Mouse (Mus musculus): ENCODE measurements around the gene Pla2g4d.
A peak's percentile ranks its signal among the peaks of the same experiment; 100 is the strongest.

Pla2g4d gene

GRCm38 (mm10) chr2:120288995-120289394 lies at the start of gene Pla2g4d:
Gene Pla2g4d (minus strand): TSS chr2:120289197.
- DNase-seq (ENCODE audit: low read depth, low spot score), result no peak

DNA sequence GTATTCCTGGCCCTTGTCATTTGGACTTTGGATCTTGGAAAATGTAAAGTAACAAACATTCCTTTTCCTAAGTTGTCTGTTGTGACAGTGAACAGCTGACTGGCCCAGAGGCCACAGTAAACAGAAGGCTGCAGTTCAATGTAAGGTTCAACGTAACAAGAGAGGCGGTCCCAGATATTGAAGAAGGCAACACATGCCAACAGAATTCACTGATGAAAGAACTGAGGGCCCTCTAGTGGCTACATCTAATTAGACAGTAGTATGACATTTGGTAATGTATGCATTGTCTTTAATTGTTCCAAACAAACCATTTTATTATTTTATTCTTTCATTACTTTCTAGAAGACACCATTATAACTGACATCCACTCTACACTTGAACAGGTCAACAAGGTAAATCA lies 48.9 kb upstream of the Pla2g4d start:
- DNase-seq (ENCODE audit: low read depth, low spot score), result peak; percentile 15

GRCm38 (mm10) chr2:120331575-120331974 lies 42.6 kb upstream of the Pla2g4d start:
- no peak for DNase-seq (ENCODE audit: low read depth, low spot score)

- DNase-seq (ENCODE audit: low read depth, low spot score), result no peak
These were observed 26.1 kb upstream of the Pla2g4d start for GRCm38 (mm10) chr2:120315077-120315476.

GRCm38 (mm10) chr2:120314487-120314886 lies 25.5 kb upstream of the Pla2g4d start:
- no peak for DNase-seq (ENCODE audit: low read depth, low spot score)

GRCm38 (mm10) chr2:120313976-120314375 lies 25.0 kb upstream of the Pla2g4d start, which contains the start of gene Pla2g4f:
Gene Pla2g4f (minus strand): TSS chr2:120314165.
- no peak for DNase-seq (ENCODE audit: low read depth, low spot score)

- DNase-seq (ENCODE audit: low read depth, low spot score), result no peak
These were observed 23.4 kb upstream of the Pla2g4d start for GRCm38 (mm10) chr2:120312276-120312825.

GRCm38 (mm10) chr2:120304113-120304512 lies 15.1 kb upstream of the Pla2g4d start:
- DNase-seq (ENCODE audit: low read depth, low spot score), result no peak

DNA sequence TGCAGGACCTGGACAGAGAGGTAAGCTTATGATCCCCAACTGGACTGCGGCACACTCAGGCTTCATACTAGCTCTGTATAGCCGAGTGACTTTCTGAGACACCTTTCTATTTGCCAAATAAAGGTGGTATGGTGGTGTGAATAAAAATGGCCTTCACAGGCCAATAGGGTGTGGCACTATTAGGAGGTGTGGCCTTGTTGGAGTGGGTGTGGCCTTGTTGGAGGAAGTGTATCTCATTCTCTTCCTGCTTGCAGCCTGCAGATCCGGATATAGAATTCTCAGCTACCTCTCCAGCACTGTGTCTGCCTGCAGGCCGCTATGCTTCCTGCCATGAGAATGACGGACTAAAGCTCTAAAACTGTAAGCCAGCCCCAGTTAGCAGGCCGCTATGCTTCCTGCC lies 12.1 kb upstream of the Pla2g4d start:
- DNase-seq (ENCODE audit: low read depth, low spot score), result peak; percentile 78

- DNase-seq (ENCODE audit: low read depth, low spot score), result no peak
These were observed 10.9 kb upstream of the Pla2g4d start for GRCm38 (mm10) chr2:120299866-120300265.

DNA sequence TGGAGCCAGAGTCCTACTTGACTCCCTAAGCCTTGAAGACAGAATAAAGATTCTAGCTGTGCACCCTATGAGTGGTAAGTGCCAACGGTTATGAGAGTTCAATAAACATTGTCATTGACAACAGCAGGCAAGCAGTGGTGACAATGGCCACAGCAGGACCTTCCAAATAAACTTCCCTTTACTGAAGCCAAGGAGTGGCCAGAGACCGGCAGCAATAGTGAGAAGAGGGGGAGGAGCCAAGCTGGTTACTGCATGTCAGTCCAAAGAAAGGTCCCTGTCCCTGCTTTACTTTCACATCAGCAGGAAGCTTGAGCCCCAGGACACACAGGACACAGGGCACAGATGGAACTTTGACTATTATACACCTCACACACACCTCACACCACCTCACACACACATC lies 7.2 kb upstream of the Pla2g4d start:
- DNase-seq (ENCODE audit: low read depth, low spot score), result no peak

DNA sequence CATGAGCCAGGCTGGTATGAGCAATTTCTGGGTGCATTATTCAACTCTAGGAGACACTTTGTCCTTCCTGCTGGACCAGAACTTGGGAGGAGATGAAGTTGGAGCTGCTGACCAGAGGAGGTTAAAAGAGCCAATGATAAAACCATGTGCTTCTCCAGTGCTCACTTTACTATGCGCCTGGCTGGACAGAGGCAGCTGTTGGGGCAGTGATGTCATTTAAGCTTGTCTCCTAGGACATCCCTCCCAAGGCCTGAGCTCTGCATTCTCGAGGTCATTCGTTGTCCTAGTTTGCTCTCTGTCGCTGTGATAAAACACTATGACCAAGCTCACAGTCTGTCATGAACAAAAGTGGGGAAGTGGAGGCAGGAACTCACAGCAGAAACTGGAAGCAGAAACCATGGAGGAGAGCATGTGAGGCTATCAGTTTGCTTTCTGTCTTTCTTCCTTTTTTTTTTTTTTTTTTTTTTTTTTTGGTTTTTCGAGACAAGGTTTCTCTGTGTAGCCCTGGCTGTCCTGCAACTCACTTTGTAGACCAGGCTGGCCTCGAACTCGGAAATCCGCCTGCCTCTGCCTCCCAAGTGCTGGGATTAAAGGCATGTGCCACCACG lies 2.6 kb upstream of the Pla2g4d start:
- peak; percentile 19 for DNase-seq (ENCODE audit: low read depth, low spot score)

DNA sequence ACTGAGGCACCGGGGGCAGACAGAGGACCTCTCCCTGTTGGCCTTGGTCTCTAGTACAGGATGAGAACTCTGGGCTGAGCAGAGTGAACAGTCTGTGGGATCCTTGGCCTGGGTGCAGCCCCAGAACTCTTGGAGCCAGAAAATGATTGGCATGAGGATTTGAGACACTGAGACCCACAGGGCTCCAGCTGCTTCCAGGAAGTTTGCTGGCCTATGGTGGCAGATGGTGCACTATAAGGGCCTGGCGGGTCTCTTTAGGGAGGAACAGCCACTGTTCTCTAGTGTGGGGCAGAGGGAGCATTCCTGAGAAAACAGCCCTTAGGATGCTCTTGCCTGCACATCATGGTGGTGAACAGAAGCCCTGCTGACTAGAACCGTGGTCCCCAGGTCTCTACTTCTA lies 596 bp downstream of the Pla2g4d start:
- no peak for DNase-seq (ENCODE audit: low read depth, low spot score)

- DNase-seq (ENCODE audit: low read depth, low spot score), result no peak
These were observed 3.4 kb downstream of the Pla2g4d start for GRCm38 (mm10) chr2:120285639-120286038.

GRCm38 (mm10) chr2:120284705-120285104 lies 4.3 kb downstream of the Pla2g4d start:
- no peak for DNase-seq (ENCODE audit: low read depth, low spot score)

GRCm38 (mm10) chr2:120284094-120284493 lies 4.9 kb downstream of the Pla2g4d start:
- no peak for DNase-seq (ENCODE audit: low read depth, low spot score)

DNA sequence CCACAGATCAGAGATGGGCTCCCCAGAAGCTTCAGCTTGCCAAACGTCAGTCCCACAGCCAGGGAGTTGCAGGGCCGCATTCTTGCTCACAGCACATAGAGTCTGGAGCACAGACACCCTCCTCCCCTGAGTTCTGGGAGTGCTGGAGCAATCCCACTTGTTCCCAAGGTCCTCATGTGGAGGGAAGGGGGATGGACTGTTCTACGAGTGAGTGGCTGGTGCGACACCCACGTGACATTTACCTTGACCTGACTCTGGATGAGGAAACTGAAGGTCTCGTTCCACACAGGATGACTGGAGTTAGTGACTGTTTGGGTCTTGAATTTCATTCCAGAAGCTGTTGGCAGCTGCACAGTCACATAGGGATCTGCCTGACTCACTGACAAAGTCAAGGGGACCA lies 5.4 kb downstream of the Pla2g4d start:
- no peak for DNase-seq (ENCODE audit: low read depth, low spot score)

DNA sequence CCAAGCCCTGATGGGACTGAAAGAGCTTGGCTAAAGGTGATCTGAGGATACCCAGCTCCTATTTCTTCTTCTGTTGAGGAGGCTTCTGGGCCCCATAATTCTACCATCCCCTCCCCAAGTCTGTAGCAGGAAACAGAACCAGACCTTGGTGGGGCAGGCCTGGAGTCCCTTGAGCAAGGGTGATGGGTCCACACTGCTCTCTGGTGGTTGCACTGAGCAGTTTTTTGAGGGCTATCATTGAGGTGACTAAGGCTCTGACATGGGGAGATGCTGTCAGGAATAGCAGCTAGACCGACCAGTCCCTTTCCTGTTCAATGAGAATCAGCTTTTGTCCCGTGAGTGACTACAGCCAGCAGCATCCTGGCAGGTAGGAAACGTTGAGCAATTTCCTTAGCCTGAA lies 7.8 kb downstream of the Pla2g4d start:
- DNase-seq (ENCODE audit: low read depth, low spot score), result peak; percentile 32

DNA sequence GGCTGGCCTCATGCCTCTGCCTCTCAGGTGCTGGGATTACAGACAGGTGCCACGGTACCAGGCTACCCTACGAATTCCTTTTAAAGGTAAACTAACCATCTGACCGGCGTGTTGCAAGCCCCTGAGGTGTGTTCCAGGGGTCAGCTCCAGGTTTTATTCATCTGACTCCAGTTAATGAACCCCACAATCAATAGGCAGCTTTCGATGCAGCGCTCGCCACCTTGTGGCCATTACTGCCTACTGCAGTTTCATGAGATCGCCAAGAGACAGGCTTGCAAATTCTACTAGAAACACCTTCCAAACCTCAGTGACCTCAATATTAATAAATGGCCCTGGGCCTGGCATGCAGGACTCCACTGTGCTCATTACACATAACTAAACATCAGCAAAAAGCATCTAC lies 9.0 kb downstream of the Pla2g4d start:
- DNase-seq (ENCODE audit: low read depth, low spot score), result peak; percentile 71

- no peak for DNase-seq (ENCODE audit: low read depth, low spot score)
These were observed 12.0 kb downstream of the Pla2g4d start for GRCm38 (mm10) chr2:120276951-120277350.

- peak; percentile 51 for DNase-seq (ENCODE audit: low read depth, low spot score)
These were observed 20.4 kb downstream of the Pla2g4d start for GRCm38 (mm10) chr2:120268635-120269034.

GRCm38 (mm10) chr2:120265523-120265922 lies 23.5 kb downstream of the Pla2g4d start:
- DNase-seq (ENCODE audit: low read depth, low spot score), result no peak

- no peak for DNase-seq (ENCODE audit: low read depth, low spot score)
These were observed 24.1 kb downstream of the Pla2g4d start for GRCm38 (mm10) chr2:120264858-120265257.

GRCm38 (mm10) chr2:120262876-120263275 lies 26.1 kb downstream of the Pla2g4d start:
- DNase-seq (ENCODE audit: low read depth, low spot score), result no peak
